Mouse (Mus musculus): ENCODE data around the gene Cs.

- TF ChIP-seq POLR2A (IDR thresholded peaks at IDR 0.05; ENCODE audit: control insufficient read depth, low read depth, low read length) (no peak), CTCF (IDR thresholded peaks at IDR 0.05; ENCODE audit: control insufficient read depth, insufficient read depth, insufficient replicate concordance, low read depth, low read length) (no peak)
Measured at GRCm38 (mm10) chr10:128377222-128377939, 39.8 kb downstream of the Cs start.

Data from testis, adult 2 months (tissue).